Mouse (Mus musculus) forebrain, embryonic 12.5 days (tissue): Measurements from ENCODE around the gene Lbr. TPM values are rescaled to one million over a fixed set of nuclear protein-coding genes. Genes with fewer than 3 reads are reported as not detected.

Source experiments
- ATAC-seq: fragments of 200-750 bp; cut with Nextera tagmentation; 2 replicates; pipeline ENCODE4 v1.8.0; 2017; ENCODE audit warnings: moderate TSS enrichment; ENCODE audit not compliant: low FRiP score
- H3K27ac ChIP-seq: fragments of 300-500 bp; sonication (generic); 2 replicates; pipeline ENCODE4 v1.5.1; 2016; ENCODE audit warnings: mild to moderate bottlenecking
- H3K27me3 ChIP-seq: fragments of 300-500 bp; sonication (generic); 2 replicates; pipeline ENCODE4 v1.6.1; 2016; ENCODE audit warnings: mild to moderate bottlenecking
- H3K36me3 ChIP-seq: fragments of 300-500 bp; sonication (generic); replicated peaks from 2 replicates; pipeline ENCODE4 v1.6.1; 2016; ENCODE audit warnings: mild to moderate bottlenecking
- H3K4me1 ChIP-seq: fragments of 300-500 bp; sonication (generic); 2 replicates; pipeline ENCODE4 v1.6.1; 2016
- H3K4me2 ChIP-seq: fragments of 300-500 bp; sonication (generic); 2 replicates; pipeline ENCODE4 v1.6.1; 2016; ENCODE audit warnings: mild to moderate bottlenecking, moderate library complexity
- H3K4me3 ChIP-seq: fragments of 300-500 bp; sonication (generic); replicated peaks from 2 replicates; pipeline ENCODE4 v1.5.1; 2016; ENCODE audit warnings: mild to moderate bottlenecking
- H3K9ac ChIP-seq: fragments of 300-500 bp; sonication (generic); 2 replicates; pipeline ENCODE4 v1.6.1; 2016; ENCODE audit warnings: mild to moderate bottlenecking
- H3K9me3 ChIP-seq: fragments of 300-500 bp; sonication (generic); 2 replicates; pipeline ENCODE4 v1.6.1; 2016
- WGBS: fragments of 180-500 bp; shearing (Covaris S2); methylation state at CpG from one replicate; pipeline ENCODE4 v1.1.7; 2016; 5-methylcytosine and 5-hydroxymethylcytosine counted together
- polyA plus RNA-seq: library from polyadenylated mRNA; unstranded; fragments of >200 nt; fragmentation: Nextera tagmentation; extraction: Ambion mirVana; gene quantifications from 2 replicates; pipeline ENCODE4 v1.2.1, GENCODE M21; 2016

The Lbr gene
- polyA plus RNA-seq, 1 experiment from 2014 or later: 151 TPM

DNA sequence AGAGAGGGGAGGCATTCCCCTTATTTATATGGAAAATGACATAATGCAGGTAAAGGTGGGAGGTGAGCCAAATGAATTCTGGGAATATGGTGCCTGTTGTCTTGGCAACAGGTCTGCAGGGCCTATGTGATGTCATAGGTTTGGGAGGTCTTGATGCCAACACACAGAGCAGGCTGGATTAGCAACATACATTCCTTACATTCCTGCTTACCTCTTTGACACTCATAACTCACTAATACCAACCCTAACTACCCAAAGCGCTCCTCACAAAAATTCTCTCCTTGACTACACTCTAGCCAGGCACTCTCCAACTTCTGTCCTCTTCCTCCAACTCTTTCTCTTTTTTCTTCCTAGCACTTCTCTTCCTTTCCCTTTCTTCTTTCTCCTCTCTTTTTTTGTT is 5.4 kb upstream of the Lbr start:
- H3K4me1 ChIP-seq: 0 out of 2 replicates have a peak, but pooled peaks cover 4% of the 10 kb centered on the region
- H3K9ac ChIP-seq: no peak overlapping the region
- no peaks in the 10 kb centered on the region for H3K9me3 ChIP-seq
- 90% methylated on average over 1 of the region's 1 CpGs for WGBS
- ATAC-seq: no peak
- H3K4me3 ChIP-seq: no peak overlapping the region
- no peaks in the 10 kb centered on the region for H3K36me3 ChIP-seq
- H3K4me2 ChIP-seq: no peak overlapping the region
- H3K27ac ChIP-seq: no peak overlapping the region
- H3K27me3 ChIP-seq: peaks cover 7% of the 10 kb centered on the region; the same call in 1 of the 2 replicates

DNA sequence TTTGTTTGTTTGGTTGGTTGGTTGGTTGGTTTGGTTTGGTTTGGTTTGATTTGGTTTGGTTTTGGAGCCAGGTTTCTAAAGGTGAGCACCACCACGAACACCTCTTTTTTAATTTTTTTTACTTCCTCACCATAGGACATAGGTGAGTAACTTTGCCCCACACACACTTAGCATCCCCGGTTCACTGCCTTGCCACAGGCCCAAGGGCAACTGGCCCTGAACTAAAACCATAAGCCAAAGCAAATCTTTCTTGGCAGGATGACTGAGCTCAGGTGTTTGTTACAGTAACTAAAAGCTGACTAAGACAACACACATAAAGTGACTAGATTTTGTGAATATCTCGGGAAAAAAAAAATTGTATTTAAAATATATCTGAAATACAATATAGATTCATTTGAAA is 4.5 kb upstream of the Lbr start:
- Histone ChIP-seq H3K27me3 (no peaks in the 10 kb centered on the region), H3K4me1 (0 out of 2 replicates have a peak, but pooled peaks cover 7% of the 10 kb centered on the region), H3K36me3 (no peaks in the 10 kb centered on the region), H3K4me2 (no peak overlapping the region), H3K27ac (no peak overlapping the region), H3K4me3 (no peak overlapping the region), H3K9ac (no peak overlapping the region), H3K9me3 (no peaks in the 10 kb centered on the region)
- ATAC-seq: no peak
- 87% methylated on average over 3 of the region's 3 CpGs for WGBS

DNA sequence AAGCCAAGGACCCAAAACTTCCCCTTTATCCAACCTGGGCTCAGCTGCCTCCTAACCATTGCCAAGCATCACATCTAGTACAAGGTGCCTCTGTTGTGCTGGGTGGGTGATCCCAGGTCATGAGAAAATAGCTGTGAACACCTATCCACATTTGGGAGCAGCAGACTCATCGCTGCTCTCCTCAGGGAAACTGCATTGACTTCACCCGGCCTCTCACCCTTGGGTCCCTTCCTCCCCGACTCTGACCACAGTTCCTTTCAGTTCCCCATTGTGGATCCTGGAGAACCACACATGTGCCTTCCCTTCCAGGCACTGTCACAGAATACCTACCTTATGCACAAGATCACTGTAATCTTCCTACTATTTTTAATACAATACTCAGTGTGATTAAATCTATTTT is 2.9 kb upstream of the Lbr start:
- H3K27ac ChIP-seq: no peak overlapping the region
- H3K4me2 ChIP-seq: no peak overlapping the region
- WGBS: 88% methylated on average over 3 of the region's 3 CpGs
- no peaks in the 10 kb centered on the region for H3K9me3 ChIP-seq
- H3K36me3 ChIP-seq: no peaks in the 10 kb centered on the region
- no peak overlapping the region for H3K4me3 ChIP-seq
- no peak for ATAC-seq
- no peaks in the 10 kb centered on the region for H3K27me3 ChIP-seq
- peaks cover 12% of the 10 kb centered on the region; the same call in 1 of the 2 replicates for H3K4me1 ChIP-seq
- H3K9ac ChIP-seq: no peak overlapping the region

DNA sequence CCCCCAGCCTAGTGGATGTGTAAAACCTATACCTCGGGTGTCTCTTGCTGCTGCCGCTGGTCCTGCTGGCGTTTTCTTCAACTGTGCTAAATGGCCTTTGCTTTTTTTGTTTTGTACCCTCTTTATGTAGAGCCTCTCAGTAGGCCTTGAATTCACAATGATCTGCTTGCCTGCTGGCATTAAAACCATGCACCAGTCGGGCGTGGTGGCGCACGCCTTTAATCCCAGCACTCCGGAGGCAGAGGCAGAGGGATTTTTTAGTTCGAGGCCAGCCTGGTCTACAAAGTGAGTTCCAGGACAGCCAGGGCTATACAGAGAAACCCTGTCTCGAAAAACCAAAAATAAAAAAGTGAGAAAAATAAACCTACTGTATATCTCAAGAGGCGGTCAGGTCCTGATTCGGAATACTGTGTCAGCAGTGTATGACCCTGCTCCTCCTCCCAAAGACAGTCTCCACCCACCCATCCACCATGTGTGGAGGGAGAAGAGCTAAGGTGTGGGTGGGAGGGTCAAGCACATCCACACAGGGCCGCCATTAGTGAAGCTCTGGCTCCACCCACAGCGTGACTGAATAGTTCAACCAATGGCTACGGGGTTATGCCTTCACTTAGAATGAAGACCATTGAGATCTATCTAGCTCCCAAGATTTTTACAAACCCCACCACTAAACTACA is 2.2 kb upstream of the Lbr start:
- Histone ChIP-seq H3K9me3 (no peaks in the 10 kb centered on the region), H3K36me3 (no peaks in the 10 kb centered on the region), H3K4me3 (no peak overlapping the region), H3K9ac (no peak overlapping the region), H3K4me1 (peaks cover 19% of the 10 kb centered on the region), H3K27ac (no peak overlapping the region), H3K4me2 (no peak overlapping the region), H3K27me3 (no peaks in the 10 kb centered on the region)
- 62% methylated on average over 15 of the region's 15 CpGs for WGBS
- ATAC-seq: no peak

DNA sequence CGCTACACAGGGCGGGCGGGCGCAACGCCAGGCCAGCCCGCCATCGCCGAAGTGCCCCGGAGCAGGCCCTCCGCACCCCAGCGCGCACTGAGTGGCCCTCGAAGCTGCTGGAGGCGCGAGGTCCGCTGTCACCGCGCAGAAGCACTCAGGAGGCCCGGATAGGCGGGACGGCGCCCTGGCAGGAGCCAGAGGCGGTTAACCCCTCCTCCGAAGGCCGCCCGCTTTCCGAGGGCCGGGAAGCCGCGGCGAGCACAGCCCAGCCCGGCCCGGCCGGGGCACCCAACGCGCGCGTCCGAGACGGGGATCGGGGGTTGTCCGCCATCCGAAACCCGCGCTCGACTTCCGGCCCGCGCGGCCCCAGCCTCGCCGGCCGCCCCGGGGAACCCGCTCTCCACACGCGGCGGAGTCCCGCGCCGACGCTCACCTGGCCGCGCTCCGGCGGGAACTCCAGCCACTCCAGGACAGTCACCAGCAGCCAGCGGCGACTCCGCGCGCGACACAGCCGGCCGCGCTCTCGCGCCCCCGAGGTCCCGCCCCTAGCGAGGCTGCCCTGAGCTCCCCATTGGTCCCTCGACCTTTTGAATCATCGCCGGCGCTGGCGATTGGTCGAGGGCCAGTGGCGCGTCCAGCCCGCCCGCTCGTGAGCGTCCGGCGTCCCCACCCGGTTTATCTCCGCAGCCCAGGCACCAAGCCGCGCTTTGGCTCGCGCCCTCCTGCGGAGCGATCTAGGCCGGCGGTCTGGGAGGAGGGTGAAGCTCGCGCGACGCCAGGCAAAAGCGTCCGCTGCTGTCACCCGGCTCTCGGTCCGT is 778 bp downstream of the Lbr start:
- Histone ChIP-seq H3K4me2 (peak overlapping the region; percentile 65), H3K27ac (peak overlapping the region; percentile 94), H3K27me3 (no peaks in the 10 kb centered on the region), H3K4me1 (peaks cover 28% of the 10 kb centered on the region), H3K36me3 (peaks cover 5% of the 10 kb centered on the region; the same call in 1 of the 2 replicates), H3K9me3 (no peaks in the 10 kb centered on the region), H3K4me3 (peak overlapping the region; percentile 89), H3K9ac (peak overlapping the region; percentile 94)
- ATAC-seq: peak; percentile 99
- under 1% methylated on average over 101 of the region's 113 CpGs for WGBS

DNA sequence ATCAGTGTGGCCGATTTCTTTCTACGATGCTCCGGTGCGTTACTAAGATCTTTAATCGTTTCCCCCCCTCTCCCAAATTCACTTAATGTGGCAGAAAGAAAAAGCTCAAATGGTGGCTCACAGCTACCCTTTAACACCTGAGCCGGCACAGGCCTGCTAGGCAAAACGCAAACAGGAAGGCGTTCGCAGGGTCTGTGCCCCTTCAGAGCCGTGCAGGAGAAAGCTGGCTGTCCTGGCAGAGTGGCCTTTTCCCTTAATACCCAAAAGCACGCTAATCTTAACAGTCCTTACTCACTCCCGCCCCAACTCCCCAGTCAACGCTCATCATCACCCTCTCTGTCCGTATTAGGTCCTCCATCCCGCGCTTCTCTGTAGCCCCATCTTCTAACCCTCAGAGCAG is 1.4 kb downstream of the Lbr start:
- Histone ChIP-seq H3K36me3 (peaks cover 12% of the 10 kb centered on the region), H3K9me3 (no peaks in the 10 kb centered on the region), H3K4me1 (peaks cover 28% of the 10 kb centered on the region), H3K4me3 (peak overlapping the region; percentile 89), H3K27me3 (no peaks in the 10 kb centered on the region), H3K9ac (peak overlapping the region; percentile 94), H3K4me2 (peak overlapping the region; percentile 65), H3K27ac (peak overlapping the region; percentile 94)
- WGBS: under 1% methylated on average over 16 of the region's 16 CpGs
- no peak for ATAC-seq

DNA sequence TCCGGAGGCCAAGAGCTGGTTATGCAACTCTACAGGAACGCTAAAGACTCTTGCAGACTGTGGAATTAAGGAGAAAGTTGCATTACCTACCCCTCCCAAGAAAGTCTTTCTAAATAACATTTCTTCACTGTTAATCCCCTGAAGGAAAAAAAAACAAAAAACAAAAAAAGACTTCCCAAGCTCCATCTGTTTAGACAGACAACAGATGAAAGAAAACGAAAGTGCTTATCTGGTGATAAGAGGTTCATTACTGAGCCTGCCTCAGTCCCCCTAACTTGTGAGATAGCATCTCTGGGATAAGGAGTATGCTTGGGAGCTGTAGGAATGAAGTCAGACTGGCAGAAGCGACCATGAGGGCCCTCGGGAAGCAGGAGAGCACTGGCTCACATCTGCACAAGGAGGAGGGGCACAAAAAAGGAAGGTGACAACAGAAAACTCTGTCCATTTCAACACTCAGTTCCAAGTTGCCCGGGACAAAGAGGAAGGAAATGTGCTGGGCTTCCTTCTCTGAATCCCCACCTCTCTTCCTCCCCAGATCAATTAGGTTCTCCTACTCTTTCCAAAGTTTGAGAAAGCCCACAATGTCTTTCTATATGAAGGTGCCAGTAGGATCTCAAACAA is 3.0 kb downstream of the Lbr start:
- Histone ChIP-seq H3K9ac (peak overlapping the region; percentile 94), H3K9me3 (no peaks in the 10 kb centered on the region), H3K36me3 (peaks cover 26% of the 10 kb centered on the region), H3K4me3 (peak overlapping the region; percentile 89), H3K27ac (no peak overlapping the region), H3K4me1 (peaks cover 28% of the 10 kb centered on the region), H3K27me3 (no peaks in the 10 kb centered on the region), H3K4me2 (peak overlapping the region; percentile 65)
- no peak for ATAC-seq
- 7% methylated on average over 6 of the region's 6 CpGs for WGBS

DNA sequence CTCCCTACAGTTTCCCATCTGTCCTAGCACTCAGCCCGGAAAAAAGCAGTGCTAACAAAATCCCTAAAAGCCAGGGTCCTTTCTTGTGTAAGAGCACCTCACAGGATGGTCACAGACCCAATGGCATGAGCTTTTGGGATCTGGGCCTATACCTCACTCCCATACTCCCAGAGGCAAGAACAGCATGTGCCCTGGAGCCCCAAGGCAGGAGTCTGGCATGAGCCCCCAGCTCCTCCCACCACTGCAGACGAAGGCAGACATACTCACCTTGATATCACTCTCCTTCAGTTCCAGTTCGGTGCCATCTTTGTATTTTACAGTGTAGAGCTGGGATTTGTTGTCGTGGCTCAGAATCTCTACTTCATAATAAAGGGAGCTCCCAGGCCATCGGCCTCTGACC is 4.7 kb downstream of the Lbr start:
- no peaks in the 10 kb centered on the region for H3K27me3 ChIP-seq
- WGBS: 80% methylated on average over 5 of the region's 5 CpGs
- no peak overlapping the region for H3K4me3 ChIP-seq
- no peak overlapping the region for H3K4me2 ChIP-seq
- no peaks in the 10 kb centered on the region for H3K9me3 ChIP-seq
- H3K4me1 ChIP-seq: peaks cover 25% of the 10 kb centered on the region
- peaks cover 42% of the 10 kb centered on the region for H3K36me3 ChIP-seq
- no peak for ATAC-seq
- H3K27ac ChIP-seq: no peak overlapping the region
- no peak overlapping the region for H3K9ac ChIP-seq

DNA sequence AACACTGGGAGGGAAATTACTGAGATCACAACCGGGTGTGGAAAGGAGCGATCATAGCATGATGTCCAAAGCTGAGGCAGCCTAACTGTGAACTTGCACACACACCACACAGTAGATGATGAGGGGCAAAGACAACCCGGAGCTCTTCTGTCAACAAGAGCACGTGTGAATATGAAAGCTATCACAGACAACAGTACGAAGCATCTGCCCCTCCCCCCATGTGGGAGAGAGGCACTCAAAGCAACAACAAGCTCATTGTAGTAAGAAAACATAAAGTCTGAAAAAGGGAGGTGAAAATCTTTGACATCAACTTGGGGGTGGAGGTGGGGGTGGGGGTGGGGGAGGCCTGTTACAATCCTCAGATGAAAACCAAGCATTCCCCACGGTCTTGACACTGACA is 9.7 kb downstream of the Lbr start:
- H3K9ac ChIP-seq: no peak overlapping the region
- 82% methylated on average over 6 of the region's 6 CpGs for WGBS
- no peak overlapping the region for H3K4me2 ChIP-seq
- no peak for ATAC-seq
- no peaks in the 10 kb centered on the region for H3K4me1 ChIP-seq
- peaks cover 90% of the 10 kb centered on the region for H3K36me3 ChIP-seq
- no peaks in the 10 kb centered on the region for H3K27me3 ChIP-seq
- H3K4me3 ChIP-seq: no peak overlapping the region
- H3K9me3 ChIP-seq: no peaks in the 10 kb centered on the region
- H3K27ac ChIP-seq: no peak overlapping the region

DNA sequence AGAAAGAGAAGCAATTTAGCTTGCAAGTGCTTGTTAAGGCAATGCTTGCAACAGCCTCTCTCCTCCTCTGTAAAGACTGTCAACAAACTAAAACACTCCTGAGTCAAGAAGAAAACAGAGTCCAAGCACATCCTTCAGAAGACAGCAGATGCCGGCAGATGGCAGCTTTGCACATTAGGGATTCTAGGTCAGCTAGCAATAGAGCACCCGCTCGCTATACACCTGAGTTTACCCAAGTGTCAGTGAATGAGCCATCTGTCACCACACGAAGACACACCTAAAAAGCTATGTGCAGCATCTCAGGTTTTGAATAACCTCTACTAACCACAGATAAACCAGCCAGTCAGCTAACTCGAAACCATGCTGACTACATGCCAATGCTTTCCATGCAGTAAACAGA is 10.1 kb downstream of the Lbr start:
- no peak for ATAC-seq
- Histone ChIP-seq H3K27ac (no peak overlapping the region), H3K9me3 (no peaks in the 10 kb centered on the region), H3K36me3 (peaks cover 95% of the 10 kb centered on the region), H3K4me3 (no peak overlapping the region), H3K27me3 (no peaks in the 10 kb centered on the region), H3K9ac (no peak overlapping the region), H3K4me1 (no peaks in the 10 kb centered on the region), H3K4me2 (no peak overlapping the region)
- 91% methylated on average over 5 of the region's 5 CpGs for WGBS

DNA sequence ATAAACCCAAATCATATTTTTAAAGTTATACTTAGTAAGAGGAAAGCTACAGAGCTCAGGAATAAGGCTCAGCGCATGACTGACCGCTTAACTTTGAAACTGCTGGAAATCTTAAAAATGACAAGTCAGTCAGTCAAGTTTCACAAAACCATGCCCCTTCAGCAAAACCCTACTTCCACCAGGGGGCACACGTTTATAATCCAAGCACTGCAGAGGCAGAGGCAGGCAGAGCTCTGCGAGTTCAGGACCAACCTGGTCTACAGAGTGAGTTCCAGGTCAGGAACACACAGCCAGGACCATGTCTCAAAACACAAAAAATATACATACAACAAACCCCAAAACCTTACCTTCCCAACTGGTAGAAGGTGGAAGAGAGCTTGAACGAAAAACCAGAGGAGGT is 14.5 kb downstream of the Lbr start:
- no peak overlapping the region for H3K9ac ChIP-seq
- H3K36me3 ChIP-seq: peaks cover 98% of the 10 kb centered on the region
- no peaks in the 10 kb centered on the region for H3K27me3 ChIP-seq
- H3K4me1 ChIP-seq: no peaks in the 10 kb centered on the region
- no peak for ATAC-seq
- H3K4me3 ChIP-seq: no peak overlapping the region
- H3K27ac ChIP-seq: no peak overlapping the region
- no peaks in the 10 kb centered on the region for H3K9me3 ChIP-seq
- H3K4me2 ChIP-seq: no peak overlapping the region
- WGBS: 95% methylated on average over 5 of the region's 5 CpGs

DNA sequence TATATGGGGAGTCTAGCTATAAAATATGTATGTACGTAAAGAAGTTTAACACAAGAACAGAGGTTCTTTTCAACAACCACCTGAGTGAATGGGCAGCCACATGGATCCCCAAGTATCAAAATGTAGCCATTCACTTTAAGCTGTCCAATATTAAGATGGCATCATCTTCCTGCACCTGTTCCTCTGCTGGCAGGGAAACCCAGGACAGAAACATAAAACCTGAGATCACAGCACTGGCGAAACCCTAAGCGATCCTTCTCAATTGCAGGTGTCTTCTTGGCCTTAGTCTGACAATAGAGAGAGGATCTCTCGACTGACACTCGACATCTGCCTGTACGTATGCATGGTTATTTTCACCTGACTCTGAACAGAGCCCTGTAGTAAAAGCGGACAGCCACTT is 16.1 kb downstream of the Lbr start:
- ATAC-seq: no peak
- Histone ChIP-seq H3K4me2 (no peak overlapping the region), H3K27me3 (no peaks in the 10 kb centered on the region), H3K9ac (no peak overlapping the region), H3K4me1 (no peaks in the 10 kb centered on the region), H3K9me3 (no peaks in the 10 kb centered on the region), H3K4me3 (no peak overlapping the region), H3K36me3 (peaks cover 97% of the 10 kb centered on the region), H3K27ac (no peak overlapping the region)
- 93% methylated on average over 7 of the region's 7 CpGs for WGBS
